Mouse (Mus musculus): ENCODE measurements around the gene Plekhg5. TPM values are rescaled to one million over a fixed set of nuclear protein-coding genes. Genes with fewer than 3 reads are reported as not detected.

Plekhg5 gene
- 5.4 TPM for polyA plus RNA-seq (2017; shearing (Covaris generic))

GRCm38 (mm10) chr4:152072121-152072601 is at the start of gene Plekhg5:
TSS of gene Plekhg5 (plus strand) at chr4:152072498.

GRCm38 (mm10) chr4:152027524-152027923 is 44.8 kb upstream of the Plekhg5 start, which contains the start of gene Zbtb48:
TSS of gene Zbtb48 (minus strand) at chr4:152027671.

GRCm38 (mm10) chr4:152038225-152038984 is 33.9 kb upstream of the Plekhg5 start, which contains the start of gene Tas1r1:
TSS of gene Tas1r1 (minus strand) at chr4:152038568.

GRCm38 (mm10) chr4:152038985-152039830 is 33.1 kb upstream of the Plekhg5 start, which contains the start of gene Nol9:
TSS of gene Nol9 (plus strand) at chr4:152039321.

GRCm38 (mm10) chr4:152115921-152116612 is 43.8 kb downstream of the Plekhg5 start, which contains the start of gene Tnfrsf25:
TSS of gene Tnfrsf25 (plus strand) at chr4:152115934.

GRCm38 (mm10) chr4:152151966-152152544 is 79.8 kb downstream of the Plekhg5 start, which contains the start of gene Espn:
TSS of gene Espn (minus strand) at chr4:152152371.

GRCm38 (mm10) chr4:152158585-152159284 is 86.4 kb downstream of the Plekhg5 start, which contains the start of gene Hes2:
TSS of gene Hes2 (plus strand) at chr4:152158867.

Other genes with a start within 250 kb of the Plekhg5 start
- gene Camta1, start 210.6 kb upstream of the Plekhg5 start, polyA plus RNA-seq (2017; shearing (Covaris generic)), result 39.9 TPM
- 34.3 TPM for gene Dnajc11, start 138.8 kb upstream of the Plekhg5 start, polyA plus RNA-seq (2017; shearing (Covaris generic))
- gene Thap3, start 83.5 kb upstream of the Plekhg5 start, polyA plus RNA-seq (2017; shearing (Covaris generic)), result 85.0 TPM
- gene Phf13, start 76.2 kb upstream of the Plekhg5 start, polyA plus RNA-seq (2017; shearing (Covaris generic)), result 51.7 TPM
- 37.8 TPM for gene Klhl21, start 63.7 kb upstream of the Plekhg5 start, polyA plus RNA-seq (2017; shearing (Covaris generic))
- 23.0 TPM for gene Zbtb48, start 44.8 kb upstream of the Plekhg5 start, polyA plus RNA-seq (2017; shearing (Covaris generic))
- not detected for gene Tas1r1, start 33.9 kb upstream of the Plekhg5 start, polyA plus RNA-seq (2017; shearing (Covaris generic))
- gene Nol9, start 33.2 kb upstream of the Plekhg5 start, polyA plus RNA-seq (2017; shearing (Covaris generic)), result 40.1 TPM
- 177 TPM for gene Tnfrsf25, start 43.4 kb downstream of the Plekhg5 start, polyA plus RNA-seq (2017; shearing (Covaris generic))
- gene Espn, start 79.9 kb downstream of the Plekhg5 start, polyA plus RNA-seq (2017; shearing (Covaris generic)), result 38.1 TPM
- gene Hes2, start 86.4 kb downstream of the Plekhg5 start, polyA plus RNA-seq (2017; shearing (Covaris generic)), result not detected
- 88.1 TPM for gene Acot7, start 105.6 kb downstream of the Plekhg5 start, polyA plus RNA-seq (2017; shearing (Covaris generic))
- gene Gpr153, start 201.7 kb downstream of the Plekhg5 start, polyA plus RNA-seq (2017; shearing (Covaris generic)), result 0.20 TPM
- not detected for gene Hes3, start 219.2 kb downstream of the Plekhg5 start, polyA plus RNA-seq (2017; shearing (Covaris generic))
- gene Icmt, start 224.7 kb downstream of the Plekhg5 start, polyA plus RNA-seq (2017; shearing (Covaris generic)), result 20.6 TPM
- not detected for gene Rnf207, start 246.5 kb downstream of the Plekhg5 start, polyA plus RNA-seq (2017; shearing (Covaris generic))

Data from effector memory CD4-positive, alpha-beta T cell, adult 5 months (primary cell).